Mouse (Mus musculus) kidney, adult 8-10 months (tissue): Measurements from ENCODE around the gene Gm38655.
"Not testable (repeated sequence)": the region's sequence is repeated elsewhere in the genome, so short reads cannot be mapped to it uniquely, and the experiment has no call there.

Experiments used
- DNase-seq, 2 experiments: peaks; one replicate each; pipeline ENCODE4 v3.0.0; 2022

The Gm38655 gene

DNA sequence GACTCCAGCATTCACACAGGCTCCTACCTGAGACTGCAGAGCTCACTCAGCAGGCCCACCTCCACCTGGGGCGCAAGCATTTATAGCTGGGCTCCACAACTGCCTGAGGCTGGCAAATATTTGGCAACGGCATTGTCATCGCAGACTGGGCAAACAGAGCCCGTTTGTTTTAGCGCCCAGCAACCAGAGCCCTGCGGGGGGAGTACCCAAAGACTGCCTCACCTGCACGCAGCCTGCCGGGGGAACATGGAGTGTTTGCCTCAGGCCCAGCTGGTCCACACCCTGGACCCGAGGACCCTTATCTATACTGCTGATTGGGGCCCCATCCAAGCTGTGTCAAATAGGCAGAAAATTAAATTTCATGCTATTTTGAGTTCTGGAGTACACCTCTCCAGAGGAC lies at the start of gene Gm38655:
TSS of gene Gm38655 (minus strand) at position 61 of the 400 bp plus-strand sequence.
- no peak for DNase-seq

DNA sequence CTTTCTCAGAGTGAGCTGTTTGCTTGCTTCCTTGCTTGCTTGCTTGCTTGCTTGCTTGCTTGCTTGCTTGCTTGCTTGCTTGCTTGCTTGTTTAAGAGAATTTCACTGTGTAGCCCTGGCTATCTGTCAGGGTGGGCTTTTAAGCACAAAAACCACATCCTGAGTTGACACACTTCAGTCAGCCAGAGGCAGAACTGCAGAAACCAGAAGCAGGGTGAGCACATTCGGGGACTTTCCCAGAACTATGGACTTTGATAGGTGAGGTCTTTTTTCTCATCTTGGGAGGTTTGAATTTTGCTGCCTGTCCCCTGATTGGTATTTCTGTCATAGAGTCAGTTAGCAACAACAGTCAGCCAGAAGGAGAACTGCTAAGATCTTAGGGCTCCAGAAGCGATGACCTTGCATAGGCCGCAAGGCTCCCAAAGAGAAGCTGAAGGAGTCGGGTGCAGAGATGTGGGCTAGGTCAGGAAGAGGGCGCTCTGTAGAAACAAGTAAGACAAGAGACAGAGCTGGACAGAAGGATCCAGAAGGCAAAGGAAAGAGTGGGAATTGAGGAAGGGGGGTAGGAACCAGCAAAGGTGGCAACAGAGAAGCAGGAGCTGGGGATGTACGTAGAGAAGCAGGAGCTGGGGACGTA lies 49.4 kb upstream of the Gm38655 start:
- no peak for DNase-seq

DNA sequence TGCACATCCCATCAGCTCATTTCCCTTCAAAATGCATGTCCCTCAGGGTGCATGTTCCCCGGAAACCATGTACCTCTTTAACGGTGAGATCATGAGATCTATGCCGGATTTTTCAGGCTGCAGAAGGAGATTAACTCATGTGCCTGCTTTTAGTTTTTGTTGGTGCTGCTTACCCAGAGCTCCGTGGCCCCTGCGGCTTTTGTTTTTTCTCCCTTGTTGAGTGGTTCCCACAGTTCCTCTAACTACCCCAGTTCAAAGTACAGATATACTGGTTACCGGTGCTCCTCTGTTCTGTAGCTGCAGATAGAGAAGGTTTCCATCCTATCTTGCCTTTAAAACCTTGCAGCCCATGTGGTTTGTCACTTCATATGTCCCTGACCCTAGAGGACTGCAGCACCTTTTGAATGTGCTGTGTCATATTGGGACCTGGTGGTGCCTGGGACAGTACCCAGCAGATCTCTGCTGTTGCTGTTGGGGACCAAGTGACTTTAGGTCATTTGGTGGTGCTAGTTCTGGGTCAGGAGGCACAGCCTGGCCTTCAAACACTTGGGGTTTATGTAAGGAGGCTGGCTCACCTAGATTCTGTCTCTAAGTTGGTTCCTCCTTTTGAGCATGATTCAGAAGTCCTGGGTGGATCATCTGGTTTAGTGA lies 47.8 kb upstream of the Gm38655 start:
- DNase-seq = no peak

DNA sequence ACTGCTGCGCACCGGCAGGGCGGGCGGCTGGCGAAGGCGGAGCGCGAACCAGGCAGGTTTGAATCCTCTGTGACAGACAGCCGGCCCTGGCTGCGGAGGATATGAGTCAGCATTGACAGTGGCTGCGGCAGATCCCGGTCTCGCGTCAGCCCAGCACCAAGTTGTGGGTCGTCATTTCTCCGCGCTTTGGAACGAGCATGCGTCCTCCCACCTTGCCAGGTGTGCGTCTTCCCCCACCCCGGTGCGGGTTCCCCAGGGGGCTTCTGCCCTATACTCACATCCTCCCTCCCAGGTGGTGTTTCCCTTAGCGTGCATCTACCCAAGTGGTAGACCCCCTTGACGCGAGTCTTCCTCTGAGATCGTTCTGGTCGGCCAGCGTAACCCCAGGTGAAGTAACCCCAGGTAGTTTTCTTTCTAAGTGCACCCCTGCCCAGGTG lies 47.3 kb upstream of the Gm38655 start:
- not testable (repeated sequence) for DNase-seq

DNA sequence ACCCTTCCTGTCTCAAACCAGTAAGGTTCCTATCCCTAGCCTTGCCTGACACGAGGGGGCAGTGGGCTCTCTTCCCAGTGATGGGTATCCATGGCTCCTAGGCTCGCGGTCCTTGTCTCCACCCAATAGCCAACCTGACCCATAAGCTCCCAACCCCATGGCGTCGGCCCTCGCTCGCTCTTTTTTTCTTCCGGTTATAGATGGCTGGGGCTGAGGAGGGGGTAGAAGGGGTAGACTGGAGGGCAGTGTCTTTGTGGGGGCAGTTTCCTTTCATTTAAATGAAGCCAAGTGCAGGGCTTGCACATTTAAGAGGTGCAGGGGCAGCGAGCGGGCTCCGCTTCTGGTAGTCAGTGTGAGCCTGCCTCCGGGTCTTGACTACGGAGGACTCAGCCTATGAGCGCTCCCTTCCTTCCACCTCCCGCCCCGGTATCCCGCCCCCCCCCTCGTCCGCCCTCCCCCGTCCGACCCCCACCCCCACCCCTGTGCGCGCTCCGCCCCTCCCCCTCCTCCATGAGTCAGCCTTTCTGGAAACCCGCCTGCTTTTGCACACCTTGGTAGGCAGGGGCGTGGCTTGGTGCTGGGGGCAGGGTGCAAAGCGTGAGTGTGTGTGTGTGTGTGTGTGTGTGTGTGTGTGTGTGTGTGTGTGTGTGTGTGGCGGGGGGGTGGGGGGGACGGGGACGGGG lies 46.7 kb upstream of the Gm38655 start:
- DNase-seq = peak; percentile 64 to 72

- peak; percentile 31 to 38 for DNase-seq
Observed at GRCm38 (mm10) chr17:25220746-25221145, 45.5 kb upstream of the Gm38655 start.

DNA sequence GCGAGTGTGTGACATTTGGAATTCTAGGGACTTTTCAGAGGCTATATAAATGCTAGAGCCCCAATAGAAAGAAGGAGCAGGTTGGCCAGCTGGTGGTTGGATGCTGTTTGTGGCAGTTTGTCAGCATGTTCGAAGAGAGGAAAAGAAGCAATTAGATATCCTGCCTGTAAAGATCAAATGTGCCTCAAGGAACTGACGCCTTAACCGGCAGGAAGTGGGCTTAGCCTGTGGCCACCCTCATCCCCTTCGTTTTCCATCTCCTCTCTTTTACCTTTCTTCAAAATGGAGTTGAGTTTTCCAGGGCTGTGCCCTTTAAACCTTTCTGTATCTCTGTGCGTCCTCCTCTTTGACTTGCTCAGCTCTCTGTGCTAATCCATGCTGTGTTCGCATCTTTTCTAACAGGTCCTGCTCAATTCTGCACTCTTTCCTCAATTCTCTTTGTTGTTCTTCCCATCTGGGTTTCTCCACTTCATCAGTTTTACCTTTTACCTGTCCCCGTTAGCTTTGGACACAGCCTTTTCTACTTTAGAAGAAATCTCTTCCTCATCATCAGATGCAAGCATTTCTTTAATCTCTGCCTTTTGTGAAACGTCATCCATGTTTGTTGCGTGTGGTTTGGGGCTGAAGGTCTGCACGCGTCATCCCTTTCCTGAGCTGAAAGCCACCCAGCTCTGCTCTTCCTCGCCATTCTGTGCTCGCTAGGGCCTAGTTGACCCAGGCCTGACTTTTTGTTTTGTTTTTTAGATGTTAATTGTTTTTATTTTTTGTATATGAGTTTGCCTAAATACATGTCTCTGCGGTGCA lies 44.4 kb upstream of the Gm38655 start:
- no peak for DNase-seq

GRCm38 (mm10) chr17:25218967-25219366 lies 43.7 kb upstream of the Gm38655 start:
- no peak for DNase-seq

GRCm38 (mm10) chr17:25215431-25215830 lies 40.2 kb upstream of the Gm38655 start:
- no peak for DNase-seq

GRCm38 (mm10) chr17:25211705-25212104 lies 36.4 kb upstream of the Gm38655 start:
- no peak for DNase-seq

GRCm38 (mm10) chr17:25210680-25211466 lies 35.6 kb upstream of the Gm38655 start:
- DNase-seq = peak; percentile 55 to 70

DNA sequence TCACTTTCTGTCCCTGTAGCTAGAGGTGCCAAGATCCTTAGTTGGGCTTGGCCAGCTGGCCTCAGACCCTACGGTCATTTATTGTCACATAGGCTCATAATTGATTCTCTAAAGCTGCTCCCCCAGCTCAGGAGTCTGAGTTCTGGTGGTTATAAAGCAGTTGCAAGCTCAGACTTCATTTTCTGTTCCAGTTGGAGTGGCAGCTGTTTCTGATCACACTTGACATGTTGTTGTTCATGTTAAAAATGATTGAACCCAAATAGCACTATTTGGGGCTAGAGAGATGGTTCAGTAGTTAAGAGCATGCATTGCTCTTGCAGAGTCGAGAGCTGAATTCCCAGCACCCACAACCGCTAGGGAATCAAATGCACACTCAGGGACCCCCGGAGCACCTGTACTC lies 34.7 kb upstream of the Gm38655 start:
- no peak for DNase-seq

GRCm38 (mm10) chr17:25202401-25202800 lies 27.1 kb upstream of the Gm38655 start:
- no peak for DNase-seq

DNA sequence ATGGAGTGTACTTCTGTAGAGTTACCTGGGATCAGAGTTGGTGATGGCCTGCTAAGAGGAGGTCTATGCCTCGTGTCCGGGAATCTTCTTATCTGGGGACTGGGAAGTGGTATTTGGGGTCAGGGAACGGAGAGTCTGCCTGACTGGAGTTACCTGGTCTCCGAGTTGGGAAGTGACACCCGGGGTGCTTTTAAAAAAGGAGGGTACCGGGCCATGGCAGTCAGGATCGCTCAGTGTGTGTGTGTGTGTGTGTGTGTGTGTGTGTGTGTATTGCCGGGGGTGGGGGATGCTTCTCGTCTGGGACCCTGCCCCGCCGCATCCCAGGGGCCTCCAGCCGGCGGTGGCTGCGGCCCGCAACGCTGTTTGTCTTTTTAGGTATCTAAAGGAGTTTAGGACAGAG lies 13.8 kb upstream of the Gm38655 start:
- DNase-seq = no peak

- DNase-seq = peak; percentile 30 to 45
Observed at GRCm38 (mm10) chr17:25188150-25189031, 13.1 kb upstream of the Gm38655 start, which contains the start of gene Unkl. Gene Unkl (plus strand): TSS chr17:25188397.

DNA sequence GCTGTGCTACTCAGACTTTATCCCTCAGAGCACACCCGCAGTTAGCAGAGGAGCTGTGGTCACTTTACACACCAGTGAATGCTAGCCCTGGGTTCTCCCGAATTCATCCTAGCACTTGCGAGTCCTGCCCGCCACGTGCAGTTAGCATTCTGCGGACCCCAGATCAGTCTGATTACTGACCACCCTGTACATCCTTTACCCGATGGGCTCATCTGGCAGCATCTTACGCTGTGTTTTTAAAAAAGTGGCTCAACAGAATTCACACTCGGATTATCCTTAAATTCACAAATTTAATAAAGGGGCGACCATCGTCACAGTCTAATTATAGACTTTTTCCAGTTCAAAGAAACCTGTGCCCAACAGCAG lies 12.5 kb upstream of the Gm38655 start:
- no peak for DNase-seq

GRCm38 (mm10) chr17:25184961-25185360 lies 9.7 kb upstream of the Gm38655 start:
- DNase-seq = no peak

DNA sequence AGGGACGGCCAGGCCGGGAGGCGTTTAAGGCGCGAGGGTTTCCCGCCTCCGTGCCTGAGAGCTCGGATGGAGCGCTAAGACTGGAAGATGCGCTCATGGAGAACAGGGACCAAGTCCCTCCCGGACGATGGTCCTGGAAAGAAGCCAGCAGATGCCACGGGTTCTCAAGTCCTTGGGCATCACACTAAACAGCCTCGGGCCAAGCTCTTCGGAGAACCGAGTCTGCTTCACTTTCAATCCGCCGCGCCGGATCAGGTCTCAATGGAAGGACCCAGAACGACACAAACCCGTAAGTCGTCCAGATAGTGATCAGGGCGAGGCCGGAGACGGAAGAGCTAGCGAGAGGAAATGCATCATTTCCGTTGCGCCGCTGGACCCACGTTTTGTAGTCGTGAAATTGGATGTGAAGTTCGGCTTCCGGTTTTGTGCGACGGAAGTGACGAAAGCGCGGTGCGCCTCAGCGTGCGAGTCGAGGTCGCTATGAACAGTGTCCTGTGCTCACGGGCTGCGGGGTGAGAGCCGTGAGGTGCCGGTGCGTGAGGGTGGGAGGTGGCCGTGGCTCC lies 8.9 kb upstream of the Gm38655 start, which contains the start of gene BC003965:
TSS of gene BC003965 (plus strand) at position 426 of the 563 bp plus-strand sequence.
- DNase-seq = peak; percentile 96 to 98

DNA sequence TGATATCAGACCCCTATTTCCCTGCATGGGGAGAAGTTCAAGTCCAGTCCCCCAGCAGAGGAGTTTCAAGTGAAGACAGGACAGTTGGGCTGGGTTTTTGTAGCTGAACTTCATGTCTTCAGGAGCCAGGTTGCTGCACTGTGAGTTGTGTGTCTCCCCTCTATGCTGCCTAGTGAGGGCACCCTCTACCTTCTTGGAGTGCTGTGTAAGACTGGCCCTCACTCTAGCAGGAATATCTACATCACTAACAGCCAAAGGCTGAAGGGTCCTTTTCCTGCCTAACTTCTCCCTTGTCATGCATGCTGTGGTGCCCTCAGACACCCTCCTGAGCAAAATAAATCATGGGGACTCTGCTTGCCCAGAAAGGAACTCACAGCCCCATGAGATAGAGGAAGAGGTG lies 8.0 kb upstream of the Gm38655 start:
- peak in 1 of 2 experiments; percentile 11 for DNase-seq

DNA sequence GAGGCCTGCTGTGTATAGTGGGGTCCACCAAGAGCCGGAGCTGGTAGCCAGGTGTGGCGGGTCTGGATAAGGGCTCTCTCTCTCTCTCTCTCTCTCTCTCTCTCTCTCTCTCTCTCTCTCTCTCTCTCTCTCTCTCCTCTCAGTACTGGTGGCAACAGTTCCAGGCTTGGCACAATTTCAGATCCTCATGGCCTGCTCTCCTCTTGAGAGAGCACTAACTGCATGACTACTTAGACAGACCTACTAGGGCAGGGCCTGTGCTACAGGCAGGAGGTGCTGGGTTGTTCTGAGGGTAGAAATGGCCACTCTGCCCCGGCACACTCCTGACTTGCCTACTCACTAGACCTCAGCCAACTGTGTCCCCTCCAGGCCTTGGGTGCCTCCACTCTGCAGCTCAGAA lies 2.7 kb downstream of the Gm38655 start:
- DNase-seq = no peak

- no peak for DNase-seq
Observed at GRCm38 (mm10) chr17:25169706-25170105, 5.6 kb downstream of the Gm38655 start.
